Mouse (Mus musculus) gastrocnemius, postnatal 36 days (tissue): ENCODE measurements around the gene Akap11. TPM values are rescaled to one million over a fixed set of nuclear protein-coding genes. Genes with fewer than 3 reads are reported as not detected.
"Not testable (repeated sequence)": the region's sequence is repeated elsewhere in the genome, so short reads cannot be mapped to it uniquely, and the experiment has no call there.

ENCODE experiments used
- DNase-seq, 2 experiments: peaks; one replicate each; pipeline ENCODE4 v3.0.0; 2022
- intact Hi-C: fragments of 180-260 bp; cut with DNase I; formaldehyde crosslinking; loops from one replicate; pipeline ENCODE4 v1.15.1; 2025
- long read RNA-seq, 2 experiments: library from polyadenylated mRNA; stranded (forward); transcript quantifications; one replicate each; pipeline ENCODE4 v2.0.0; 2021
- total RNA-seq, 2 experiments: library from RNA; stranded (reverse); gene quantifications; 2 replicates each; pipeline ENCODE4 v1.2.3; 2021

The Akap11 gene
- 10 to 100 TPM; 11.5 to 15.5 TPM for total RNA-seq
- long read RNA-seq, experiment 1, partial matches to known transcripts = 0 of 2 reads
- long read RNA-seq, experiment 1, other reads (novel, unspliced or antisense) = 2 of 2 reads
- long read RNA-seq, experiment 2, partial matches to known transcripts = 0 of 1 reads
- long read RNA-seq, experiment 2, other reads (novel, unspliced or antisense) = 1 of 1 reads

- peak; percentile 86 to 89 for DNase-seq
- intact Hi-C loops = no loop called here
These were observed at the start of gene Akap11 for GRCm38 (mm10) chr14:78536281-78537165. Gene Akap11, minus strand, starts transcription at chr14:78536808.

- no peak for DNase-seq
- intact Hi-C loops = no loop called here
These were observed 47.6 kb upstream of the Akap11 start for GRCm38 (mm10) chr14:78584222-78584621.

- no peak for DNase-seq
- intact Hi-C loops = no loop called here
These were observed 46.6 kb upstream of the Akap11 start for GRCm38 (mm10) chr14:78583168-78583567.

GRCm38 (mm10) chr14:78575899-78576298, 39.3 kb upstream of the Akap11 start:
- intact Hi-C loops = no loop called here
- DNase-seq = no peak

- intact Hi-C loops = no loop called here
- DNase-seq = no peak
These were observed 31.8 kb upstream of the Akap11 start for GRCm38 (mm10) chr14:78568410-78568809.

- intact Hi-C loops = no loop called here
- DNase-seq = no peak
These were observed 29.8 kb upstream of the Akap11 start for GRCm38 (mm10) chr14:78566431-78566830.

- intact Hi-C loops = no loop called here
- DNase-seq = no peak
These were observed 27.7 kb upstream of the Akap11 start for GRCm38 (mm10) chr14:78564292-78564691.

- no peak for DNase-seq
- intact Hi-C loops = no loop called here
These were observed 26.6 kb upstream of the Akap11 start for GRCm38 (mm10) chr14:78563211-78563610.

- intact Hi-C loops = no loop called here
These were observed 25.5 kb upstream of the Akap11 start for GRCm38 (mm10) chr14:78562121-78562520.

GRCm38 (mm10) chr14:78559042-78559441, 22.4 kb upstream of the Akap11 start:
- DNase-seq = no peak
- intact Hi-C loops = no loop called here

More at GRCm38 (mm10) chr14:78562121-78562520, 25.5 kb upstream of the Akap11 start:
- DNase-seq = no peak

- intact Hi-C loops, DNase-seq: not testable (repeated sequence)
These were observed 18.2 kb upstream of the Akap11 start for GRCm38 (mm10) chr14:78554830-78555229.

GRCm38 (mm10) chr14:78553661-78554060, 17.1 kb upstream of the Akap11 start:
- intact Hi-C loops = no loop called here
- no peak for DNase-seq

- DNase-seq = peak in 1 of 2 experiments; percentile 19
- intact Hi-C loops = no loop called here
These were observed 12.2 kb upstream of the Akap11 start for GRCm38 (mm10) chr14:78548807-78549206.

- no peak for DNase-seq
- intact Hi-C loops = no loop called here
These were observed 4.7 kb upstream of the Akap11 start for GRCm38 (mm10) chr14:78541319-78541718.

GRCm38 (mm10) chr14:78539821-78540220, 3.2 kb upstream of the Akap11 start:
- no peak for DNase-seq
- intact Hi-C loops = no loop called here

- DNase-seq = peak; percentile 27 to 33
- intact Hi-C loops = no loop called here
These were observed 2.1 kb upstream of the Akap11 start for GRCm38 (mm10) chr14:78538572-78539320.

GRCm38 (mm10) chr14:78537551-78537950, 943 bp upstream of the Akap11 start:
- intact Hi-C loops = no loop called here
- DNase-seq = no peak

- intact Hi-C loops = no loop called here
- no peak for DNase-seq
These were observed 1.2 kb downstream of the Akap11 start for GRCm38 (mm10) chr14:78535366-78535765.

GRCm38 (mm10) chr14:78534651-78535050, 2.0 kb downstream of the Akap11 start:
- DNase-seq = no peak
- intact Hi-C loops = no loop called here

GRCm38 (mm10) chr14:78533701-78534100, 2.9 kb downstream of the Akap11 start:
- no peak for DNase-seq
- intact Hi-C loops = no loop called here

- intact Hi-C loops = no loop called here
- no peak for DNase-seq
These were observed 4.3 kb downstream of the Akap11 start for GRCm38 (mm10) chr14:78532345-78532744.
